Mouse (Mus musculus) T-helper 1 cell (primary cell): ENCODE measurements around the gene Wfdc11.
"Not testable (repeated sequence)": the region's sequence is repeated elsewhere in the genome, so short reads cannot be mapped to it uniquely, and the experiment has no call there.

Source experiments
- in situ Hi-C: fragments of 300-600 bp; cut with MboI, MseI; formaldehyde crosslinking; loops from one replicate; pipeline ENCODE4 v1.15.1; 2025; ENCODE audit warnings: high pct_unique_total_duplicates

The Wfdc11 gene

GRCm38 (mm10) chr2:164641129-164641528, 32.8 kb downstream of the Wfdc11 start:
- in situ Hi-C loops = no loop called here

- in situ Hi-C loops = no loop called here
These were observed 35.2 kb downstream of the Wfdc11 start, which contains the start of gene Wfdc16 for GRCm38 (mm10) chr2:164638696-164639095. Gene Wfdc16, minus strand, starts transcription at chr2:164638796.

- in situ Hi-C loops = no loop called here
These were observed 38.6 kb downstream of the Wfdc11 start for GRCm38 (mm10) chr2:164635266-164635665.

- in situ Hi-C loops = no loop called here
These were observed 52.1 kb downstream of the Wfdc11 start for GRCm38 (mm10) chr2:164621775-164622174.

GRCm38 (mm10) chr2:164619050-164619449, 54.8 kb downstream of the Wfdc11 start:
- in situ Hi-C loops = loop anchor here (5.0 kb wide), 1 partner anchor 37 kb away; no protein-coding TSS in a partner anchor

GRCm38 (mm10) chr2:164615386-164615785, 58.5 kb downstream of the Wfdc11 start:
- in situ Hi-C loops = loop anchor here (5.0 kb wide), 1 partner anchor 33 kb away; no protein-coding TSS in a partner anchor

GRCm38 (mm10) chr2:164613471-164613870, 60.4 kb downstream of the Wfdc11 start, which contains the start of the genes Wfdc6b and Wfdc8:
Gene Wfdc6b, plus strand, starts transcription at chr2:164613522.
Gene Wfdc8, minus strand, starts transcription at chr2:164613626.
- in situ Hi-C loops = not testable (repeated sequence)
